Mouse (Mus musculus) G1E-ER4 (cell line): ENCODE results near the gene Ndufb6. TPM values are rescaled to one million over a fixed set of nuclear protein-coding genes. Genes with fewer than 3 reads are reported as not detected.

Experiments
- GATA1 ChIP-seq: IDR thresholded peaks from one replicate; pipeline ENCODE4 v1.8.0; 2012; ENCODE audit warnings: low read length, inconsistent platforms
- polyA plus RNA-seq: library from polyadenylated mRNA; stranded (reverse); fragments of >175 nt; gene quantifications from 2 replicates; pipeline ENCODE4 v1.2.3, GENCODE M21; 2012

The Ndufb6 gene
- polyA plus RNA-seq, 1 experiment, result 274 TPM

DNA sequence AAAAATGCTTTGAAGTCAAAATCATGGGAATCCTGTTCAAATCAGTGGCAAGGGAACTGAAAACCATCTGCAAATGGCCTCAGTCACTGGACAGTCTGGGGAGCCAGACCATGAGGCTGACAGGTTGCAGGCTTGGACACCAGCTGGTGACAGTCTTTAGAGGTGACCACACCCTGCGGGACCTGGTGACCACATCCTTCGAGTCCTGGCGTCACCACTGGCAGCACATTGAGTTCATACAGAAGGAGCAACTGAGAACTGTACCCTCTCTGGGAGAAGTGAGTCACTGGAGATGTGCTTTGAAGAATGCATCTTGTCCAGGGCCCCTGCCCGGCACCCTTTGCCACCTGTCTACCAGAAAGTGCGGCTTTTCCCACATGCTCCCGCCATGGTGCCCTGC is 49.5 kb downstream of the Ndufb6 start:
- TF ChIP-seq GATA1, result no peak

GRCm38 (mm10) chr4:40227886-40228285 is 51.3 kb downstream of the Ndufb6 start:
- no peak for TF ChIP-seq GATA1

GRCm38 (mm10) chr4:40227131-40227530 is 52.1 kb downstream of the Ndufb6 start:
- TF ChIP-seq GATA1, result no peak

- no peak for TF ChIP-seq GATA1
Observed at GRCm38 (mm10) chr4:40226095-40226494, 53.1 kb downstream of the Ndufb6 start.

DNA sequence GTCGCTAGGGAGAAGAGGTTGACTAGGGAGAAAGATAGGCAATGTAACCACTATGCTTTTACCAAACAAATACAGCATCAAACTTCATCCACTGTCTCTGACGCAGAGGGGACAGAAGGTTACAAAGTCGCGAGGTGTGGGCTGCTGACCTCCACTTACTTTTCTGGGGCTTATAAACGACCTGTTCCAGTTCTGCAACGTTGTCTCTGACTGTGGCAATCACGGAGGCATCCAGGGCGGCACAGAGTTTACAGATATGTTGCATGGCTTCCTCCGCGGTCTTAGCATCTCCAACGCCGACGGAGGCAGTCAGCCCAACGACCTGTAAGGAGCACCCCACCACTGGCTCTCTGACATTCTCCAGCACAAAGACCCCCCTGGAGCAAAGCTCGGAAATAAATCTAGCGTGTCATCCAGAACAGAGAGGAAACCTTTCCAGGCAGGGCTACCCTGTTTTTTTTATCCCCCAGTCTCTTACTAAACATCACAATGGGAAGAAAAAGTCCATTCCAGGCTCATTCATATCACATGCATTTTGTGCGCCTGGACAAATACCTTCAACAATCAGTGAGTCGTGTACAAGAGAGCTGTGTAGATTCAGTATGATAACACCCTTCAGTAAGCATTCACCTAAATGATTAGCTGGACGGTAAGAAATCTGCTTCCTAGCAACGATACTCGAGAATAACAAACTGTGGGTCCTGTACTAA is 57.2 kb downstream of the Ndufb6 start:
- TF ChIP-seq GATA1, result no peak

DNA sequence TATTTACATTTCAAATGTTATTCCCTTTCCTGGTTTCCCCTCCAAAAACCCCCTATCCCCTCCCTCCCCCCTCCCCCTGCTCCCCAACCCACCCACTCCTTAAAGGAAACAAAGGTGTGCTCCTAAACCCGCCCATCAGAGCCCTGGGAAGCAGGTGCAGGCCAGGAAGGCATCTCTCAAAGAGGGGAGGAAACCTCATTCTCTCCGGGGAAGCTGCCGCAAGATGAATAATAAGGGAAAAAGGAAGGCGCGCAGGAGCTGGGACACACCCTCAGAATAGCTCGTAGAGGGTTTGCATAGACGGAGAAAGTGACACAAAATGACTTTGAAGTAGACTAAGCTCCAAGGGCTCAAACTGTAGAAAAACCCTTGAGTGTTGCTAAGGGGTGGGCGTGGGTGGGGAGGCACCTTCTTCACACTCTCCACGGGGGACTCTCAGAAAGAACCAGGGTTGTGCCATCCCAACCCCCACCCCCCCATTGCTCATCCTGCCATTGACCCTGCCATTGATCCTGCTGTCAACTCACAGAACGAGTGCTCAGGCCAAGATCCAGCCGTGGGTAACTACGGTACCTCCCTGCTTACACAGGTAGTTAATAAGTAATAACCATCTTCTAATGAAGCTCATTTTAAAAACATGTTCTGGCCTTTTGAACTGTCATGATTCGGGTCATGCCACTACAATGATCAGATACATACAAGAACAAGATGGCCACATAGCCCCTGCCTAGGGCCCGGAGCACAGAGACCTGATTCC is 58.0 kb downstream of the Ndufb6 start:
- no peak for TF ChIP-seq GATA1

Other genes starting within 250 kb of the Ndufb6 start
- gene Aco1, start 136.3 kb downstream of the Ndufb6 start, polyA plus RNA-seq, result 19.3 and 25.3 TPM in 2 replicates
- gene Ddx58, start 39.6 kb downstream of the Ndufb6 start, polyA plus RNA-seq, result 0.10 and 0.12 TPM in 2 replicates
- 20.1 and 28.1 TPM in 2 replicates for gene Smim27, start 9.8 kb downstream of the Ndufb6 start, polyA plus RNA-seq
- gene Topors, start 9.6 kb downstream of the Ndufb6 start, polyA plus RNA-seq, result 8.7 and 9.9 TPM in 2 replicates
- gene Tmem215, start 192.8 kb upstream of the Ndufb6 start, polyA plus RNA-seq, result not detected in 2 replicates